Mouse (Mus musculus) testis, adult 2 months (tissue): ENCODE results near the gene Lzts3.

Experiments
- CTCF ChIP-seq: fragments of 200-500 bp; IDR thresholded peaks from 2 replicates; pipeline ENCODE4 v1.5.1; 2012; ENCODE audit warnings: low read depth, mild to moderate bottlenecking, inconsistent platforms, low read length, moderate library complexity; ENCODE audit not compliant: control insufficient read depth, insufficient read depth, insufficient replicate concordance
- POLR2A ChIP-seq: fragments of 200-500 bp; IDR thresholded peaks from 2 replicates; pipeline ENCODE4 v1.6.1; 2012; ENCODE audit warnings: low read depth, mild to moderate bottlenecking, inconsistent platforms, low read length, moderate library complexity; ENCODE audit not compliant: control insufficient read depth

- TF ChIP-seq CTCF (no peak), POLR2A (no peak)
Measured at GRCm38 (mm10) chr2:130583902-130584560, 58.6 kb downstream of the Lzts3 start.
